Mouse (Mus musculus) lung, embryonic 15.5 days (tissue): ENCODE results near the gene Dnajc4. TPM values are rescaled to one million over a fixed set of nuclear protein-coding genes. Genes with fewer than 3 reads are reported as not detected.

Source experiments
- ATAC-seq: fragments of 200-750 bp; cut with Nextera tagmentation; 2 replicates; pipeline ENCODE4 v1.8.0; 2017; ENCODE audit warnings: moderate number of reproducible peaks, borderline replicate concordance; ENCODE audit not compliant: low FRiP score, low TSS enrichment; ENCODE audit errors: extremely low read depth
- H3K27ac ChIP-seq: fragments of 300-500 bp; sonication (generic); 2 replicates; pipeline ENCODE4 v1.5.1; 2015; ENCODE audit warnings: moderate library complexity, mild to moderate bottlenecking, inconsistent platforms
- H3K27me3 ChIP-seq: fragments of 300-500 bp; sonication (generic); 2 replicates; pipeline ENCODE4 v1.6.1; 2015; ENCODE audit warnings: inconsistent platforms
- H3K36me3 ChIP-seq: fragments of 300-500 bp; sonication (generic); 2 replicates; pipeline ENCODE4 v1.6.1; 2015; ENCODE audit warnings: inconsistent platforms
- H3K4me1 ChIP-seq: fragments of 300-500 bp; sonication (generic); 2 replicates; pipeline ENCODE4 v1.6.1; 2015; ENCODE audit warnings: inconsistent platforms
- H3K4me2 ChIP-seq: fragments of 300-500 bp; sonication (generic); 2 replicates; pipeline ENCODE4 v1.6.1; 2015; ENCODE audit warnings: inconsistent platforms, mild to moderate bottlenecking, moderate library complexity
- H3K4me3 ChIP-seq: fragments of 300-500 bp; sonication (generic); 2 replicates; pipeline ENCODE4 v1.5.1; 2015; ENCODE audit warnings: mild to moderate bottlenecking, inconsistent platforms
- H3K9ac ChIP-seq: fragments of 300-500 bp; sonication (generic); 2 replicates; pipeline ENCODE4 v1.6.1; 2015; ENCODE audit warnings: inconsistent platforms
- H3K9me3 ChIP-seq: fragments of 300-500 bp; sonication (generic); 2 replicates; pipeline ENCODE4 v1.6.1; 2016; ENCODE audit warnings: inconsistent platforms
- WGBS: fragments of 180-500 bp; shearing (Covaris S2); methylation state at CpG from one replicate; pipeline ENCODE4 v1.1.7; 2015; 5-methylcytosine and 5-hydroxymethylcytosine counted together
- polyA plus RNA-seq: library from polyadenylated mRNA; unstranded; fragments of >200 nt; fragmentation: Nextera tagmentation; extraction: Ambion mirVana; gene quantifications from 2 replicates; pipeline ENCODE4 v1.2.1, GENCODE M21; 2015

The Dnajc4 gene
- polyA plus RNA-seq, 1 experiment from 2014 or later = 23.9 TPM

- peaks cover 41% of the 10 kb centered on the region for H3K4me1 ChIP-seq
- H3K36me3 ChIP-seq = peaks cover 46% of the 10 kb centered on the region
- H3K27ac ChIP-seq = peak within 1 kb of the TSS; percentile 95
- H3K4me2 ChIP-seq = peak within 1 kb of the TSS; percentile 78
- peak within 1 kb of the TSS; percentile 82 for H3K4me3 ChIP-seq
- ATAC-seq = peak; percentile 91
- no peaks in the 10 kb centered on the region for H3K27me3 ChIP-seq
- WGBS = 1% methylated on average over 38 of the region's 38 CpGs
- H3K9me3 ChIP-seq = no peaks in the 10 kb centered on the region
- H3K9ac ChIP-seq = peak within 1 kb of the TSS; percentile 87
These were observed 11.8 kb downstream of the Dnajc4 start, which contains the start of gene Fkbp2 for GRCm38 (mm10) chr19:6980381-6981093. TSS of gene Fkbp2 (minus strand) at chr19:6980501.

- Histone ChIP-seq H3K4me3 (peak overlapping the region; percentile 82), H3K27me3 (no peaks in the 10 kb centered on the region), H3K4me2 (peak overlapping the region; percentile 78), H3K27ac (peak overlapping the region; percentile 95), H3K4me1 (peaks cover 41% of the 10 kb centered on the region), H3K36me3 (peaks cover 39% of the 10 kb centered on the region), H3K9me3 (no peaks in the 10 kb centered on the region), H3K9ac (peak overlapping the region; percentile 87)
- WGBS = under 1% methylated on average over 59 of the region's 59 CpGs
- ATAC-seq = peak; percentile 92
These were observed 12.6 kb downstream of the Dnajc4 start for GRCm38 (mm10) chr19:6979486-6980380.

- peaks cover 37% of the 10 kb centered on the region for H3K36me3 ChIP-seq
- peak overlapping the region; percentile 95 for H3K27ac ChIP-seq
These were observed 13.3 kb downstream of the Dnajc4 start for GRCm38 (mm10) chr19:6979001-6979479.

GRCm38 (mm10) chr19:6978639-6978974, 13.8 kb downstream of the Dnajc4 start:
- H3K9ac ChIP-seq = peak overlapping the region; percentile 56
- peak overlapping the region; percentile 78 for H3K4me2 ChIP-seq
- H3K9me3 ChIP-seq = no peaks in the 10 kb centered on the region
- peak overlapping the region; percentile 95; the same call in 1 of the 2 replicates for H3K27ac ChIP-seq
- no peaks in the 10 kb centered on the region for H3K27me3 ChIP-seq
- peak overlapping the region; percentile 82 for H3K4me3 ChIP-seq
- no peak for ATAC-seq
- H3K36me3 ChIP-seq = peaks cover 33% of the 10 kb centered on the region
- 36% methylated on average over 3 of the region's 3 CpGs for WGBS
- peaks cover 46% of the 10 kb centered on the region for H3K4me1 ChIP-seq

More at GRCm38 (mm10) chr19:6979001-6979479, 13.3 kb downstream of the Dnajc4 start:
- Histone ChIP-seq H3K4me2 (peak overlapping the region; percentile 78), H3K27me3 (no peaks in the 10 kb centered on the region), H3K4me3 (peak overlapping the region; percentile 82), H3K9me3 (no peaks in the 10 kb centered on the region), H3K4me1 (peaks cover 42% of the 10 kb centered on the region), H3K9ac (peak overlapping the region; percentile 56)
- 5% methylated on average over 11 of the region's 11 CpGs for WGBS
- no peak for ATAC-seq

- 73% methylated on average over 13 of the region's 13 CpGs for WGBS
- Histone ChIP-seq H3K36me3 (peaks cover 28% of the 10 kb centered on the region), H3K9ac (peak overlapping the region; percentile 56; the same call in 1 of the 2 replicates), H3K27ac (peak overlapping the region; percentile 95; the same call in 1 of the 2 replicates), H3K4me2 (peak overlapping the region; percentile 78), H3K9me3 (no peaks in the 10 kb centered on the region), H3K27me3 (no peaks in the 10 kb centered on the region), H3K4me1 (peaks cover 47% of the 10 kb centered on the region), H3K4me3 (peak overlapping the region; percentile 82)
- ATAC-seq = no peak
These were observed 14.4 kb downstream of the Dnajc4 start for GRCm38 (mm10) chr19:6977759-6978638.

- H3K27ac ChIP-seq = peak within 1 kb of the TSS; percentile 84
- peak within 1 kb of the TSS; percentile 63 for H3K9ac ChIP-seq
- under 1% methylated on average over 16 of the region's 16 CpGs for WGBS
- H3K36me3 ChIP-seq = peaks cover 19% of the 10 kb centered on the region; the same call in 1 of the 2 replicates
- H3K4me1 ChIP-seq = peaks cover 39% of the 10 kb centered on the region
- peak within 1 kb of the TSS; percentile 66 for H3K4me3 ChIP-seq
- ATAC-seq = no peak
- H3K9me3 ChIP-seq = no peaks in the 10 kb centered on the region
- H3K4me2 ChIP-seq = peak within 1 kb of the TSS; percentile 86
- no peaks in the 10 kb centered on the region for H3K27me3 ChIP-seq
These were observed 16.5 kb downstream of the Dnajc4 start, which contains the start of gene Plcb3 for GRCm38 (mm10) chr19:6975537-6976521. TSS of gene Plcb3 (minus strand) at chr19:6976470.

GRCm38 (mm10) chr19:6974211-6975205, 17.9 kb downstream of the Dnajc4 start, which contains the start of gene Ppp1r14b:
TSS of gene Ppp1r14b (plus strand) at chr19:6974968.
- Histone ChIP-seq H3K27ac (peak within 1 kb of the TSS; percentile 84), H3K4me3 (peak within 1 kb of the TSS; percentile 66), H3K36me3 (peaks cover 19% of the 10 kb centered on the region; the same call in 1 of the 2 replicates), H3K27me3 (no peaks in the 10 kb centered on the region), H3K4me1 (peaks cover 48% of the 10 kb centered on the region), H3K4me2 (peak within 1 kb of the TSS; percentile 86), H3K9ac (peak within 1 kb of the TSS; percentile 63), H3K9me3 (no peaks in the 10 kb centered on the region)
- peak; percentile 47 for ATAC-seq
- WGBS = 1% methylated on average over 68 of the region's 84 CpGs

GRCm38 (mm10) chr19:6973581-6974190, 18.7 kb downstream of the Dnajc4 start:
- Histone ChIP-seq H3K4me1 (peaks cover 46% of the 10 kb centered on the region), H3K4me2 (peak overlapping the region; percentile 86), H3K36me3 (peaks cover 19% of the 10 kb centered on the region; the same call in 1 of the 2 replicates), H3K9me3 (no peaks in the 10 kb centered on the region), H3K27ac (peak overlapping the region; percentile 84; the same call in 1 of the 2 replicates), H3K27me3 (no peaks in the 10 kb centered on the region), H3K4me3 (peak overlapping the region; percentile 66), H3K9ac (peak overlapping the region; percentile 7; the same call in 1 of the 2 replicates)
- ATAC-seq = no peak
- 28% methylated on average over 12 of the region's 12 CpGs for WGBS
